Mouse (Mus musculus) kidney, embryonic 14.5 days (tissue): ENCODE results near the gene Ttc28. TPM values are rescaled to one million over a fixed set of nuclear protein-coding genes. Genes with fewer than 3 reads are reported as not detected.
A peak's percentile ranks its signal among the peaks of the same experiment; 100 is the strongest.
"Not testable (repeated sequence)": the region's sequence is repeated elsewhere in the genome, so short reads cannot be mapped to it uniquely, and the experiment has no call there.

Source experiments
- ATAC-seq: fragments of 200-750 bp; cut with Nextera tagmentation; 2 replicates; pipeline ENCODE4 v1.8.0; 2017; ENCODE audit warnings: moderate number of reproducible peaks, mild to moderate bottlenecking, moderate TSS enrichment, moderate library complexity; ENCODE audit not compliant: low FRiP score, low TSS enrichment
- H3K27ac ChIP-seq: fragments of 300-500 bp; sonication (generic); 2 replicates; pipeline ENCODE4 v1.5.1; 2014; ENCODE audit warnings: low read depth, mild to moderate bottlenecking, low read length, moderate library complexity, mixed read lengths
- H3K27me3 ChIP-seq: fragments of 300-500 bp; sonication (generic); 2 replicates; pipeline ENCODE4 v1.6.1; 2014; ENCODE audit warnings: mild to moderate bottlenecking, low read length; ENCODE audit not compliant: control insufficient read depth, insufficient read depth
- H3K36me3 ChIP-seq: fragments of 300-500 bp; sonication (generic); 2 replicates; pipeline ENCODE4 v1.6.1; 2014; ENCODE audit warnings: low read length, mixed read lengths; ENCODE audit not compliant: control insufficient read depth, insufficient read depth
- H3K4me1 ChIP-seq: fragments of 300-500 bp; sonication (generic); 2 replicates; pipeline ENCODE4 v1.6.1; 2014; ENCODE audit warnings: low read length, mixed read lengths; ENCODE audit not compliant: control insufficient read depth, insufficient read depth
- H3K4me2 ChIP-seq: fragments of 300-500 bp; sonication (generic); replicated peaks from 2 replicates; pipeline ENCODE4 v1.6.1; 2014; ENCODE audit warnings: low read depth, mild to moderate bottlenecking, low read length
- H3K4me3 ChIP-seq: fragments of 300-500 bp; sonication (generic); 2 replicates; pipeline ENCODE4 v1.5.1; 2014; ENCODE audit warnings: mild to moderate bottlenecking, low read length
- H3K9ac ChIP-seq: fragments of 300-500 bp; sonication (generic); 2 replicates; pipeline ENCODE4 v1.6.1; 2014; ENCODE audit warnings: low read depth, mild to moderate bottlenecking, low read length, moderate library complexity
- H3K9me3 ChIP-seq: fragments of 300-500 bp; sonication (generic); 2 replicates; pipeline ENCODE4 v1.6.1; 2016; ENCODE audit warnings: low read length; ENCODE audit not compliant: control insufficient read depth
- WGBS: fragments of 180-500 bp; shearing (Covaris S2); extraction: QIAGEN DNeasy Blood & Tissue Kit; methylation state at CpG from one replicate; pipeline ENCODE4 v1.1.7; 2014; 5-methylcytosine and 5-hydroxymethylcytosine counted together
- polyA plus RNA-seq: library from polyadenylated mRNA; unstranded; fragments of >200 nt; fragmentation: Nextera tagmentation; extraction: Ambion mirVana; gene quantifications from 2 replicates; pipeline ENCODE4 v1.2.1, GENCODE M21; 2014

Ttc28 gene
- polyA plus RNA-seq, 1 experiment from 2014 or later, result 24.7 TPM

DNA sequence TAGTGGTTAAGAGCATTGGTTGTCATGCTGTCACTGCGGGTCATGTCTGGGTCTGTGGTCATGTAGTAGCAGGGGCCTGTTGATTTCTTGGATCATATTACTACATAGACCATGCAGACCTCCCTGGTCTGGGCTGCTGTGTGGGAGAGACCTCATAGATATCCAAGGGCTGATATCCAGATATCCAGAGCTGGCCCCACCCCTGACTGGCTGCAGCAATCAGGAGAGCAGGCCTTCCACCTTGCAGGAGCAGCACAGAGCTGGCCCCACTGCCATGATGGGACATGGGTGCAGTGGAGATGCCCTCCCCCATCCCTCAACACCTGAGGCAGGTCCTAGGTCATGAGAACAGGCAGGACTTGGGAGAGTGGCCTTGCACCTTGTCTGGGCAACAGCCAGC is 4.3 kb upstream of the Ttc28 start:
- Histone ChIP-seq H3K27ac (no peak overlapping the region), H3K9ac (no peak overlapping the region), H3K4me2 (no peak overlapping the region), H3K4me3 (no peak overlapping the region), H3K27me3 (no peaks in the 10 kb centered on the region), H3K4me1 (0 out of 2 replicates have a peak, but pooled peaks cover 1% of the 10 kb centered on the region), H3K36me3 (peaks cover 5% of the 10 kb centered on the region; the same call in 1 of the 2 replicates), H3K9me3 (no peaks in the 10 kb centered on the region)
- whole genome bisulfite sequencing, result 94% methylated on average over 1 of the region's 1 CpGs
- ATAC-seq, result no peak

DNA sequence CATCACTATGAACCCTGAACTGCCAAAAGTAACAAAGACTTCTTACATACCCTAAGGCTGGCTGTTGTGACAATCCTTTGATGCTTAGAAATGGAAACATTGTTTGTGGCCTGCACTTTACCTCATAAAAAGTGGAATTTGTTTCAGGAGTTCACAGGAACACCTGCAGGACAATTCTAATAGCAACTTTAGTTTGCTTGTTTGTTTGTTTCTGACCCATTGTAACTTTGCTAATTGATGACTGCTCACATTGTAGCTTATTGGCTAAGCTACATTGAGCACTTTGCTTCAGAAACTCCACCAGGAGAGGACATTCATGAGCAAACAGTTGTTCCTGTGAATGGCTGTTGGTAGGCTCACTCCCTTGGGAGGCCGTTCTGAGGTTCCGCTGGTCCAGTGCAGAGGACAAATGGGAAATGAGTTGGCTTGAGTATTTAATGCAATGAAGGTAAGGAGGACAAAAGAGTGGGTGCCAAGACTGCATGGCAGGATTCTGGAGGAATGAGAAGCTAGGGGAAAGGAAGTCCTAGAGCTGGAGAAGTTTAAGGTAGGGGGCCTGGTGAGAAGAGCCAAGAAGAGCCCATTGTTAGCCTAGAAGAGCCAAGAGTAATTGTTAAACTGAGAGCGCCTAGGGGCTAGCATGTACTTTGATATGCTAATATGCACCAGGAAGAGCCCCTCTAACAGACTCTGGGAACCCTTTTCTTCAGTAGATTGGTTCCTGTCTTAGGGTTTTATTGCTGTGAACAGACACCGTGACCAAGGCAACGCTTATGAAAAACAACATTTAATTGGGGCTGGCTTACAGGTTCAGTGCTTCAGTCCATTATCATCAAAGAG is 1.7 kb upstream of the Ttc28 start:
- WGBS, result 63% methylated on average over 5 of the region's 5 CpGs
- no peak overlapping the region for H3K4me3 ChIP-seq
- ATAC-seq, result no peak
- no peaks in the 10 kb centered on the region for H3K9me3 ChIP-seq
- H3K4me1 ChIP-seq, result 0 out of 2 replicates have a peak, but pooled peaks cover 4% of the 10 kb centered on the region
- H3K4me2 ChIP-seq, result no peak overlapping the region
- H3K27me3 ChIP-seq, result no peaks in the 10 kb centered on the region
- no peak overlapping the region for H3K9ac ChIP-seq
- no peak overlapping the region for H3K27ac ChIP-seq
- no peaks in the 10 kb centered on the region; the same call in 1 of the 2 replicates for H3K36me3 ChIP-seq

DNA sequence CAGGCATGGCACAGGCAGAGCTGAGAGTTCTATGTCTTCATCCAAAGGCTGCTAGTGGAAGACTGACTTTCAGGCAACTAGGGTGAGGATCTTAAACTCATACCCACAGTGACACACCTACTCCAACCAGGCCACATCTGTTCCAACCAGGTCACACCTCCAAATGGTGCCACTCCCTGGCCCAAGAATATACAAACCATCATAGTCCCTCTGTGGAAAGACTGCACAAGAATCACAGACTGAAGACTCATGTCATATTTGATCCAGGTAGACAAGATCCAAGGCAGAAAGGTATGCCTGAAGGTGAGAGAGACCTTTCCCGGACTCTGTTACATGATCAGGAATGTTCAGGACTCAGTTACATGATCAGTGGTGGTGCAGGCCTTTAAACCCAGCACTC is 1.1 kb upstream of the Ttc28 start:
- not testable (repeated sequence) for H3K36me3 ChIP-seq, H3K9ac ChIP-seq, H3K4me2 ChIP-seq, H3K4me1 ChIP-seq, H3K27me3 ChIP-seq, H3K27ac ChIP-seq, H3K9me3 ChIP-seq, ATAC-seq, H3K4me3 ChIP-seq
- 83% methylated on average over 1 of the region's 1 CpGs for WGBS

DNA sequence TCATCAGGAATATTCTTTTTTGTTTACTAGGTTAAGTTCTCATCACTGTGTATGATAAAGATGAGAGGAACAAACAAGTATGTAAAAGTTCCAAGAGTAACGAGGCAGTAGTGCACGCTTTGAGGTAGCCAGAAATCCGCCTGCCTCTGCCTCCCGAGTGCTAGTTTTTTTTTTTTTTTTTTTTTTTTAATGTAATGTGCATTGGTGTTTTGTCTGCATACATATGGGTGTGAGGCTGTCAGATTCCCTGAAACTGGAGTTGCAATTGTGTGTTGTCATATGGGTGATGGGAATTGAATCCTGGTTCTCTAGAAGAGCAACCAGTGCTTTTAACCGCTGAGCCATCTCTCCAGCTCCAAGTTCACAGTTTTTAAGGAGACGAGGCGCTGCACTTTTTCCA is 561 bp upstream of the Ttc28 start:
- 0 out of 2 replicates have a peak overlapping the region, but pooled peaks have one; percentile 37 for H3K27ac ChIP-seq
- H3K4me1 ChIP-seq, result 0 out of 2 replicates have a peak, but pooled peaks cover 4% of the 10 kb centered on the region
- H3K27me3 ChIP-seq, result no peaks in the 10 kb centered on the region
- H3K9ac ChIP-seq, result peak overlapping the region; percentile 93
- 60% methylated on average over 7 of the region's 7 CpGs for WGBS
- no peaks in the 10 kb centered on the region for H3K9me3 ChIP-seq
- no peak for ATAC-seq
- H3K36me3 ChIP-seq, result no peaks in the 10 kb centered on the region; the same call in 1 of the 2 replicates
- H3K4me2 ChIP-seq, result peak overlapping the region; percentile 91
- peak overlapping the region; percentile 86 for H3K4me3 ChIP-seq

DNA sequence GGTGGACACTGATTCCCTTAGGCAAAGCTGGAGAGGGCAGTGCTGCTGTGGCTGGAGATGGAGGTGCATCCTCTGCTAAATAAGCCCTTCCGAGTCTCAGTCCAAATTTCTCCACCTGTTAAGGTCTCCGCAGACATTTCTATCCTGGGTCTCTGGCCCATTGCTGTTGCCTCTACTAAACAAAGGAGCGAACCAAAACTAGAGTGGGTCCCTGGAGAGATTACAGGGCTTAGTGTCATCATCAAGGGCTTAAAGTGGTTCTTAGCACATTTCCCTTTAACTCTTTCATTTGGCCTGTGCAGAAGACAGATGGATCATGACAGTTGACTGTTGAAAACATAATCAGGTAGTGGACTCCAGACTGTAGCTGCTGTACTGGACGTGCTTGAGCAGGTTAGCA is 9.0 kb downstream of the Ttc28 start:
- H3K27me3 ChIP-seq, result no peaks in the 10 kb centered on the region
- ATAC-seq, result no peak
- H3K4me2 ChIP-seq, result no peak overlapping the region
- peaks cover 7% of the 10 kb centered on the region; the same call in 1 of the 2 replicates for H3K36me3 ChIP-seq
- 92% methylated on average over 4 of the region's 4 CpGs for WGBS
- no peak overlapping the region for H3K4me3 ChIP-seq
- no peaks in the 10 kb centered on the region for H3K9me3 ChIP-seq
- no peak overlapping the region for H3K27ac ChIP-seq
- H3K4me1 ChIP-seq, result no peaks in the 10 kb centered on the region
- H3K9ac ChIP-seq, result no peak overlapping the region

DNA sequence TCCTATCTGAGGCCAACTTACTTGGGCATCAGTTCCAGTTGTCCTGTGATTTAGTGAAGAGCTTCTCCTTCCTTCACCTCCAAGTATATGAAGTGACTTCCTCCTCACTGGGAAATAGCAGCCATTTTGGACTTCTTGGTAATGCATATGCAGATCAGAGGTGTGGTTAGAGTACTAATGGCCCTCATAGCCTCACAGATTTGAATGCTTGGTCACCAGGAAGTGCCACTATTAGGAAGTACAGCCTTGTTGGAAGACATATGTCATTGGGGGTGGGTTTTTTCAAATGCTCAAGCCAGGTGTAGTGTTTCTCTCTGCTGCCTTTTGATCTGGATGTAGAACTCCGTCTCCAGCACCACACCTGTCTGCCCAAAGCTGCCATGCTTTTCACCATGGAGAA is 10.3 kb downstream of the Ttc28 start:
- H3K36me3 ChIP-seq, result peaks cover 15% of the 10 kb centered on the region; the same call in 1 of the 2 replicates

DNA sequence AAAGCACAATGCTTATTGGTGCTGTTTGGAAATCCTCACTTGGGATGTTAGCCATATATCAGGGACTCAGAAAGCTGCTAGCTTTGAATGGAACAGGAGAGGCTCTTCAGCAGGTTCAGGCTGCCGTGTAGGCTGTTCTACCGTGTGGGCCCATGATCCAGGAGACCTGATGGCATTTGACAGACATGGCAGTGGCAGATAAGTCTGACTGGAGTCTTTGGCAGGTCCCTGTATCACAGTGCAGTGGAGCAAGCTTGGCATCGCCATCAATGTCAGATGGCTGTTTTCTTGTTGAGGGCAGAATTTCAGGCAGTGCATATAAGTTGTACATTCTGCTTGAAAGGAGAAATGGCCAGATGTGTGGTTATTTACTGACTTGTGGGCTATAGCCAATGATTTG is 11.0 kb downstream of the Ttc28 start:
- ATAC-seq, result no peak
- Histone ChIP-seq H3K9ac (no peak overlapping the region), H3K36me3 (peaks cover 17% of the 10 kb centered on the region; the same call in 1 of the 2 replicates), H3K4me2 (no peak overlapping the region), H3K27ac (no peak overlapping the region), H3K27me3 (no peaks in the 10 kb centered on the region), H3K9me3 (no peaks in the 10 kb centered on the region), H3K4me3 (no peak overlapping the region), H3K4me1 (no peaks in the 10 kb centered on the region)
- 90% methylated on average over 3 of the region's 3 CpGs for WGBS

More for the DNA sequence above, 10.3 kb downstream of the Ttc28 start:
- no peaks in the 10 kb centered on the region for H3K4me1 ChIP-seq
- H3K9ac ChIP-seq, result no peak overlapping the region
- no peak for ATAC-seq
- H3K4me2 ChIP-seq, result no peak overlapping the region
- WGBS, result 85% methylated on average over 1 of the region's 1 CpGs
- H3K27ac ChIP-seq, result no peak overlapping the region
- no peaks in the 10 kb centered on the region for H3K9me3 ChIP-seq
- no peaks in the 10 kb centered on the region for H3K27me3 ChIP-seq
- H3K4me3 ChIP-seq, result no peak overlapping the region

DNA sequence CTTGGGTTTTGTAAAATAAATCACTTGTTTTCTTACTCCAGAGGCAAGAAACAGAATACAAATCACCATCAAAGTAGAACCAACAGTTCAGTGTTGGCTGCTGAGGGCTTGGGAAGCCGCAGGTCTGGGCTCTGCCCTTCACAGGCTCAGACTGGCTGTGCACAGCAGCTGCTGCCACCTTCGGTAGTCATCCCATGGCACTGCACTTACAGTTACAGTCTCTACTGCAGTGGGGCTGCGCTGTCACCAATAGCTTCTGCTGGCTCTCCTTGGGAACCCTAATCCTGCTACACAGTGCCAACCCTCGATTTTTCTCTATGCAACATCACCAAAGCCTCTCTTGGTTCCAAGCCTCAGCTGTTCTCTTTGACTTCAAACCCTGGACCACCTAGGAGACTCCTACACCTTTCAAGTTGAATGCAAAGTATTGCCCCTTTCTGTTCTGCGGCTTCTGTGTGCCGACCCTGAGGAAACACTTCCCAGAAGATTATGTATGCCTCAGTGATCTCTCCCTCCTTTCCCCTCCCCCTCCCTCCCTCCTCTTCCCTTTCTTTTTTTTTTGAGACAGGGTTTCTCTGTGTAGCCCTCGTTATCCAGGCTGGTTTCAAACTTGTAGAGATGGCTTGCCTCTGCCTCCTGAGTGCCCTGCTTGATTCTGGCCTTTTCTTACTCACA is 17.6 kb downstream of the Ttc28 start:
- 46% methylated on average over 7 of the region's 7 CpGs for WGBS
- H3K27me3 ChIP-seq, result no peaks in the 10 kb centered on the region
- H3K9ac ChIP-seq, result no peak overlapping the region
- no peaks in the 10 kb centered on the region for H3K9me3 ChIP-seq
- H3K4me2 ChIP-seq, result no peak overlapping the region
- ATAC-seq, result no peak
- peaks cover 16% of the 10 kb centered on the region; the same call in 1 of the 2 replicates for H3K36me3 ChIP-seq
- H3K4me1 ChIP-seq, result 0 out of 2 replicates have a peak, but pooled peaks cover 4% of the 10 kb centered on the region
- H3K27ac ChIP-seq, result no peak overlapping the region
- no peak overlapping the region for H3K4me3 ChIP-seq

DNA sequence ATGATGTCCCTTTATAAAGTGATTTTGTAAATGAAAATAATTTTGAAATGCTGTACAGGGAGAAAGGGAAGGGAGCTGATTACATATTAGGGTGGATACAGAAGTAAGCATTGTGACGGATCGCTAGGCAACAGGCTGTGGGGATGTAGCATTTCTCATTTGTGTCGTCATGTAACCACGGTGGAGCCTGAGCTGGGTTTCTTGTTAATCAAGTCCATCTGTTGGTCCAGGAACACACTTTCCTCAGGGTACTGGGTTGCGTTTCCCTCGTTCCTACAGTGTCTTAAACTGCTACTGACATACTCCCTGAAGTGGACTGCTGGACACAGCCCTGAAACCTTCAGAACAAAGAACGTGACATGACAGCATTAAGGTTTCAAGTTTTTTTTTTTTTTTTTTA is 18.6 kb downstream of the Ttc28 start:
- Histone ChIP-seq H3K27ac (no peak overlapping the region), H3K4me2 (no peak overlapping the region), H3K27me3 (no peaks in the 10 kb centered on the region), H3K4me1 (0 out of 2 replicates have a peak, but pooled peaks cover 4% of the 10 kb centered on the region), H3K9me3 (no peaks in the 10 kb centered on the region), H3K36me3 (peaks cover 16% of the 10 kb centered on the region; the same call in 1 of the 2 replicates), H3K4me3 (no peak overlapping the region), H3K9ac (no peak overlapping the region)
- whole genome bisulfite sequencing, result 75% methylated on average over 7 of the region's 7 CpGs
- ATAC-seq, result no peak
